Mouse (Mus musculus) kidney, postnatal 0 days (tissue): ENCODE measurements at regions not wholly inside any gene's neighbourhood (a gene's known extent, or its start where the extent isn't known, plus 50 kb on each side); places are given as distances from the start of the nearest gene placed in this dataset.
"Not testable (repeated sequence)": the region's sequence is repeated elsewhere in the genome, so short reads cannot be mapped to it uniquely, and the experiment has no call there.

Experiments
- ATAC-seq: fragments of 200-750 bp; cut with Nextera tagmentation; replicated peaks from 2 replicates; pipeline ENCODE4 v1.8.0; 2017; ENCODE audit warnings: low read depth, moderate number of reproducible peaks, moderate TSS enrichment, moderate library complexity; ENCODE audit not compliant: low FRiP score
- DNase-seq: peaks from one replicate; pipeline ENCODE4 v3.0.0-alpha.2; 2016; ENCODE audit warnings: low spot score
- H3K27ac ChIP-seq: fragments of 300-500 bp; sonication (generic); 2 replicates; pipeline ENCODE4 v1.5.1; 2014; ENCODE audit warnings: mild to moderate bottlenecking
- H3K27me3 ChIP-seq: fragments of 300-500 bp; sonication (generic); 2 replicates; pipeline ENCODE4 v1.6.1; 2014; ENCODE audit warnings: low read length, mixed read lengths; ENCODE audit not compliant: insufficient read depth
- H3K36me3 ChIP-seq: fragments of 300-500 bp; sonication (generic); 2 replicates; pipeline ENCODE4 v1.6.1; 2014; ENCODE audit warnings: low read length, mixed read lengths; ENCODE audit not compliant: insufficient read depth
- H3K4me1 ChIP-seq: fragments of 300-500 bp; sonication (generic); replicated peaks from 2 replicates; pipeline ENCODE4 v1.6.1; 2014; ENCODE audit warnings: antibody characterized with exemption, low read length, mixed read lengths; ENCODE audit not compliant: insufficient read depth
- H3K4me2 ChIP-seq: fragments of 300-500 bp; sonication (generic); 2 replicates; pipeline ENCODE4 v1.6.1; 2014; ENCODE audit warnings: mild to moderate bottlenecking, low read length, moderate library complexity, mixed read lengths
- H3K4me3 ChIP-seq: fragments of 300-500 bp; sonication (generic); replicated peaks from 2 replicates; pipeline ENCODE4 v1.5.1; 2014; ENCODE audit warnings: low read depth, low read length
- H3K9ac ChIP-seq: fragments of 300-500 bp; sonication (generic); 2 replicates; pipeline ENCODE4 v1.6.1; 2014; ENCODE audit warnings: low read depth, low read length
- H3K9me3 ChIP-seq: fragments of 300-500 bp; sonication (generic); replicated peaks from 2 replicates; pipeline ENCODE4 v1.6.1; 2016; ENCODE audit warnings: low read length, inconsistent platforms, mixed read lengths
- CTCF ChIP-seq: IDR thresholded peaks from 2 replicates; pipeline ENCODE4 v1.5.1; 2016; ENCODE audit warnings: antibody characterized with exemption, low read depth, mild to moderate bottlenecking, moderate library complexity
- WGBS: fragments of 180-500 bp; shearing (Covaris S2); extraction: QIAGEN DNeasy Blood & Tissue Kit; methylation state at CpG from one replicate; pipeline ENCODE4 v1.1.7; 2014; 5-methylcytosine and 5-hydroxymethylcytosine counted together

DNA sequence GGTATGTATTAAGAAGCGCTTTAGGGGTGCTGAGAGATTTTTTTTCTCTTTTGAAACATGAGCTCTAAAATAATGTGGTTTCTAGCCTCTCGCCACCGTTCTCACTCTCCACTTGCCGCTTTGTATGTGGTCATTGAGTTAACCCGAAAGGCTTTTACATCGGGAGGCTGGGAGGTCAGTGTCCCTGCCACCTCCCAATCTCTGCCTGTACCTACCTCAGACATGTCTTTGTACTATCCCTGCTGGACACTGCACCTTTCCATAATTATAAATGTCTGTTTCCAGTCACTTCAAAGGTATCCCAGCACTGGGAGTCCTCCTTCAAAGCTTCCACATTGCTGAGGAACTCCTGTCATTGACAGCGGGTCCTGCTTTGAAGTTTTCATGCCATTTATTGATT lies 347.6 kb upstream of the Tbc1d2b start:
- H3K27ac ChIP-seq, result no peak overlapping the region
- no peaks in the 10 kb centered on the region for H3K9me3 ChIP-seq
- H3K4me3 ChIP-seq, result no peak overlapping the region
- H3K27me3 ChIP-seq, result no peaks in the 10 kb centered on the region
- H3K9ac ChIP-seq, result no peak overlapping the region
- H3K4me1 ChIP-seq, result no peaks in the 10 kb centered on the region
- ATAC-seq (no peak), DNase-seq (no peak)
- no peak overlapping the region for H3K4me2 ChIP-seq
- H3K36me3 ChIP-seq, result no peaks in the 10 kb centered on the region
- WGBS, result 78% methylated on average over 7 of the region's 7 CpGs
- no peak for TF ChIP-seq CTCF

DNA sequence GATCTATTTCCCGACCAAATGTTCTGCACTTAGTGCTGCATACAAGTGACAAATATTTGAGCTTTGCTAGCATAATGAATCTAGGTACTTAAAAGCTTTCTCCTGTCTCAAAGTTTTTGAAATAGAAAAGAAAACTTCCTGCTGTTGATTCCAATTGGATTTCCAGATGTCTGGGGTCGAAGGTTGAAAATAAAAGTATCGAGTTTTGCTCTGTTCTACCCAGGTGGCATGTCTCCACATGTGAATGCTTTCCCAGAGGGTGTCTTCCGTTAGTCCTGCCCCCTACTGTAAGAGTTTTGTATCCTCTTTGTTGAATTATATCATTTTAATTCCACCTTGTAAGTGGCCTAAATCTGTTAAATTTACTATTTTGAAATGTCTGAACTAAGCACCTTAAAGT lies 327.3 kb upstream of the Tbc1d2b start:
- Histone ChIP-seq H3K36me3 (no peaks in the 10 kb centered on the region), H3K9ac (no peak overlapping the region), H3K4me1 (no peaks in the 10 kb centered on the region), H3K9me3 (no peaks in the 10 kb centered on the region), H3K4me2 (no peak overlapping the region), H3K27me3 (no peaks in the 10 kb centered on the region), H3K27ac (no peak overlapping the region), H3K4me3 (no peak overlapping the region)
- TF ChIP-seq CTCF, result no peak
- ATAC-seq (no peak), DNase-seq (peak; percentile 21)
- 30% methylated on average over 4 of the region's 4 CpGs for WGBS

- TF ChIP-seq CTCF, result no peak
- DNase-seq, result no peak
- Histone ChIP-seq H3K4me1 (no peaks in the 10 kb centered on the region), H3K27me3 (no peaks in the 10 kb centered on the region), H3K36me3 (no peaks in the 10 kb centered on the region), H3K9ac (no peak overlapping the region), H3K4me2 (no peak overlapping the region), H3K27ac (no peak overlapping the region), H3K4me3 (no peak overlapping the region), H3K9me3 (no peaks in the 10 kb centered on the region)
- 90% methylated on average over 1 of the region's 1 CpGs for WGBS
- no peak for ATAC-seq
These were observed 286.1 kb upstream of the Tbc1d2b start for GRCm38 (mm10) chr9:90556742-90557141.

DNA sequence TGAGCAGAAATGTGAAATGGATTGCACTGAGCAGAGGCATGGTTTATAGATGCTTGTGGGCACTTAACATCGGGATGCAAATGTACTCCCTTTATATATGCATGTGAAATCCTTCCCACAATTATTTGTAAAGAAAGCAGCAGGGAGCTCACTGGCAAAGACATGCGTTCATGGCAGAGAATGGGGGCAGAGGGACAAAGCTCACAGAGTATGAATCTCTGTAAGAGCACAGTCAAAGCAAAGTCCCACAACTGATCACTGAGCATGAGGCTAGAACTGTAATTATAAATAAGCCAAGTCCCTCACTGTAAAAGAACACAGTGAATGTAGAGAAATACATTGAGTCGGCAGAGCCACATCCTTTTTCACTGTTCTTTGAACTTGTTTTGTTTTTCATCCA lies 285.6 kb upstream of the Tbc1d2b start:
- 71% methylated on average over 3 of the region's 3 CpGs for whole genome bisulfite sequencing
- H3K9ac ChIP-seq, result no peak overlapping the region
- no peak overlapping the region for H3K4me2 ChIP-seq
- H3K36me3 ChIP-seq, result no peaks in the 10 kb centered on the region
- TF ChIP-seq CTCF, result no peak
- DNase-seq, result no peak
- H3K27me3 ChIP-seq, result no peaks in the 10 kb centered on the region
- H3K9me3 ChIP-seq, result no peaks in the 10 kb centered on the region
- H3K27ac ChIP-seq, result no peak overlapping the region
- no peak for ATAC-seq
- no peak overlapping the region for H3K4me3 ChIP-seq
- H3K4me1 ChIP-seq, result no peaks in the 10 kb centered on the region

DNA sequence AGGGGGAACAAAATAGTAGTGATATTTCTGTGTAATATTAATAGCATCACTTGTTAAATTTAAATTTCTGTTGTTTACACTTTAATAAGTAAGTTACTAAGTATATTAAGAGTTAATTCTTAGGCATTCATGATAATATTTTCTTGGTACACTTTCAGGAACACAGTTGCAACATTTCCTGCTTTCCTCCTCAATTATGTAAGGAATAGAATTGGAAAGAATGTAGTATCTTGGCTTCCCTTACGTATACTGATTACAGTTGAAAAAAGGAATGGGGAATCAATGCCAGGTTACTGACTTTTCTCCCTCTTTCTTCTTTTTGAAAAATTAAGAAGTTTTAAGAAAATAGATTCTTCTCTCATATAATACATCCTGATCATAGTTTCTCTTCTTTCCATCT lies 277.3 kb upstream of the Tbc1d2b start:
- no peak for DNase-seq
- Histone ChIP-seq H3K27me3 (no peaks in the 10 kb centered on the region), H3K4me2 (no peak overlapping the region), H3K4me3 (no peak overlapping the region), H3K27ac (no peak overlapping the region), H3K36me3 (no peaks in the 10 kb centered on the region), H3K4me1 (no peaks in the 10 kb centered on the region), H3K9me3 (no peaks in the 10 kb centered on the region), H3K9ac (no peak overlapping the region)
- TF ChIP-seq CTCF, result no peak
- no peak for ATAC-seq
- 69% methylated on average over 1 of the region's 1 CpGs for WGBS

- H3K4me2 ChIP-seq, result no peak overlapping the region
- no peaks in the 10 kb centered on the region for H3K36me3 ChIP-seq
- no peak overlapping the region for H3K9ac ChIP-seq
- ATAC-seq, result no peak
- no peaks in the 10 kb centered on the region for H3K9me3 ChIP-seq
- TF ChIP-seq CTCF, result no peak
- DNase-seq, result no peak
- H3K27ac ChIP-seq, result no peak overlapping the region
- no peaks in the 10 kb centered on the region for H3K27me3 ChIP-seq
- H3K4me3 ChIP-seq, result no peak overlapping the region
- no peaks in the 10 kb centered on the region for H3K4me1 ChIP-seq
These were observed 276.1 kb upstream of the Tbc1d2b start for GRCm38 (mm10) chr9:90546720-90547119.

DNA sequence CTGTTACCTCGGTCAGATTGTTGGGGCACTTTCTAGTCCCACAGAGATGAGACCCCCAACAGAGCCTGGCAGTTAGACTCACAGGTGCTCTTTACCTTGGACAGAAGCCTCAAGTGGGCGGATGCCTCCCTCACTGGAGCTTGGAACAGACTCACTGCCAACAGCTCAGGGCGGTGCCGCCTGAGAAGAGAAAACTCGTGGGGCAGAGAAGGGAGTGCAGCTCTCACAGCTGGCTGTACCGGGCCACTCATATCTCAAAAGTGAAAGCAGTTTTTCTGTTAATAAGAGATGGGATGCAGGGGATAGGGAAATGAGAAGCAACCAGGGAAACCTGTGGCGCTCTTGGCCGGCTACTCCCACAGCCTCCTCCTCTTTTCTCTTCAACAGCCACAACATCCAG lies 267.1 kb upstream of the Tbc1d2b start:
- H3K4me1 ChIP-seq, H3K4me2 ChIP-seq, H3K4me3 ChIP-seq, ATAC-seq, H3K9ac ChIP-seq, H3K27ac ChIP-seq, H3K9me3 ChIP-seq, DNase-seq, H3K36me3 ChIP-seq, H3K27me3 ChIP-seq: not testable (repeated sequence)
- WGBS, result 53% methylated on average over 8 of the region's 8 CpGs
